25 mouse cellular contexts compared by ENCODE assay signal in the genomic region with DNA sequence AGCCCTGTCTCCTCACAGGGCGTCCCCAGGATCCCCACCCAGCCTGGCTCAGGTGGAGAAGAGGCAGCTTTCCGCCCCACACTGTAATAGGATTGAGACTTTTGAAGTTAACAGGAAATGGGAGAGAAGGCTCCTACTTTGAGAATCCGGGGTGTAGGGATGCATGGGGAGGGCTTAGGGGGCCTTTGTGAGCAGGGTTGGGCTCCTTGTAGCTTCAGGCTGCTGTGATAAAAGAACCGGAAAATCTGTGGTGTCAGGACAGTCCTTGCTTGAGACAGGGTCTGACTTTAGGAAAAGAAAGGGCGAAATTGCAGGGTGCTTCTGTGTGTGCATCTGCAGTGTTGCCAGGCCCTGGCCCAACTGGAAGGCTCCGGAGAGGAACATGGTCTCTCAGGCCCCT. TPM values are rescaled to one million over a fixed set of nuclear protein-coding genes. Genes with fewer than 3 reads are reported as not detected.
DNase-seq lines count a peak whose midpoint lies in the region; ATAC-seq lines count a peak whose summit lies in the region.
"Had no signal": no experiment of that assay in that cellular context is flagged by ENCODE, and none has a peak within 500 bp of the region (broad histone marks: within the 10 kb centered on the region; RNA-seq: fewer than 3 reads in every experiment).

No protein-coding gene starts in this region.

- DNase-seq in heart, embryonic 10.5 days (ENCODE audit: low spot score), result no peak
- peak; percentile 91 for DNase-seq in midbrain, embryonic 11.5 days (ENCODE audit: low spot score, missing footprints)
- DNase-seq in forebrain, embryonic 14.5 days (ENCODE audit: low spot score), result no peak
- no peak for DNase-seq in cerebellum, postnatal 14 days
- no peak for DNase-seq in spleen, adult 18-20 months
- DNase-seq: adrenal gland, adult 8-10 months; adrenal gland, postnatal 25 days; cerebellum, adult 11-12 months; cerebellum, adult 8-10 months; cerebellum, postnatal 10 days; gastrocnemius, postnatal 10 days; gastrocnemius, postnatal 36 days; heart, adult 2 months; heart, postnatal 10 days; heart, postnatal 36 days had no signal

- no peak overlapping the region for H3K4me2 ChIP-seq in heart, embryonic 13.5 days
- peak overlapping the region; percentile 15 for H3K4me2 ChIP-seq in midbrain, embryonic 11.5 days
- H3K4me2 ChIP-seq in midbrain, embryonic 16.5 days (ENCODE audit: low read length), result no peak overlapping the region
- H3K4me2 ChIP-seq in midbrain, embryonic 13.5 days (replicated peaks), result no peak overlapping the region
- no peak overlapping the region for H3K4me2 ChIP-seq in forebrain, embryonic 14.5 days (ENCODE audit: low read length)
- H3K4me2 ChIP-seq: embryonic facial prominence, embryonic 13.5 days; forebrain, embryonic 12.5 days; heart, embryonic 11.5 days; heart, embryonic 15.5 days; hindbrain, embryonic 15.5 days had no signal

- no peak overlapping the region for H3K27ac ChIP-seq in heart, embryonic 13.5 days (replicated peaks)
- no peak overlapping the region for H3K27ac ChIP-seq in heart, embryonic 10.5 days
- H3K27ac ChIP-seq in midbrain, embryonic 11.5 days (ENCODE audit: low read depth, low read length), result peak overlapping the region; percentile 64
- H3K27ac ChIP-seq in midbrain, embryonic 16.5 days (ENCODE audit: low read length), result no peak overlapping the region
- H3K27ac ChIP-seq in midbrain, embryonic 13.5 days, result peak overlapping the region; percentile 70
- no peak overlapping the region for H3K27ac ChIP-seq in forebrain, embryonic 14.5 days (ENCODE audit: low read depth, low read length)
- H3K27ac ChIP-seq: embryonic facial prominence, embryonic 13.5 days; forebrain, embryonic 12.5 days; heart, adult 2 months; heart, embryonic 15.5 days; hindbrain, embryonic 15.5 days had no signal

- no peaks in the 10 kb centered on the region for H3K36me3 ChIP-seq in heart, embryonic 13.5 days
- H3K36me3 ChIP-seq in heart, embryonic 10.5 days, result no peaks in the 10 kb centered on the region
- no peaks in the 10 kb centered on the region for H3K36me3 ChIP-seq in midbrain, embryonic 11.5 days (ENCODE audit: control insufficient read depth, insufficient read depth, low read length)
- H3K36me3 ChIP-seq in midbrain, embryonic 16.5 days (ENCODE audit: control insufficient read depth, insufficient read depth, low read length), result no peaks in the 10 kb centered on the region
- H3K36me3 ChIP-seq in midbrain, embryonic 13.5 days, result no peaks in the 10 kb centered on the region
- no peaks in the 10 kb centered on the region for H3K36me3 ChIP-seq in forebrain, embryonic 14.5 days (ENCODE audit: control insufficient read depth, insufficient read depth, low read length)
- H3K36me3 ChIP-seq: embryonic facial prominence, embryonic 13.5 days; forebrain, embryonic 12.5 days; heart, embryonic 15.5 days; hindbrain, embryonic 15.5 days had no signal

- peaks cover 7% of the 10 kb centered on the region for H3K4me1 ChIP-seq in heart, embryonic 13.5 days
- H3K4me1 ChIP-seq in heart, embryonic 10.5 days, result peaks cover 13% of the 10 kb centered on the region
- peaks cover 36% of the 10 kb centered on the region for H3K4me1 ChIP-seq in midbrain, embryonic 11.5 days (ENCODE audit: control insufficient read depth, insufficient read depth, low read length)
- H3K4me1 ChIP-seq in midbrain, embryonic 16.5 days (ENCODE audit: control insufficient read depth, insufficient read depth, low read length), result peaks cover 5% of the 10 kb centered on the region
- H3K4me1 ChIP-seq in midbrain, embryonic 13.5 days (replicated peaks), result peaks cover 46% of the 10 kb centered on the region
- H3K4me1 ChIP-seq in forebrain, embryonic 14.5 days (ENCODE audit: control insufficient read depth, insufficient read depth, low read length), result peaks cover 4% of the 10 kb centered on the region; the same call in 1 of the 2 replicates
- H3K4me1 ChIP-seq: hindbrain, embryonic 15.5 days had no signal

- no peak overlapping the region for H3K4me3 ChIP-seq in heart, embryonic 13.5 days
- no peak overlapping the region for H3K4me3 ChIP-seq in heart, embryonic 10.5 days
- H3K4me3 ChIP-seq in midbrain, embryonic 11.5 days (ENCODE audit: low read depth, low read length), result no peak overlapping the region
- no peak overlapping the region for H3K4me3 ChIP-seq in midbrain, embryonic 16.5 days (ENCODE audit: low read depth, low read length)
- H3K4me3 ChIP-seq in midbrain, embryonic 13.5 days (replicated peaks), result no peak overlapping the region
- no peak overlapping the region for H3K4me3 ChIP-seq in forebrain, embryonic 14.5 days (ENCODE audit: low read depth, low read length)
- H3K4me3 ChIP-seq: embryonic facial prominence, embryonic 13.5 days; erythroblast, embryonic 14.5 days; forebrain, embryonic 12.5 days; heart, adult 2 months; heart, embryonic 15.5 days; hindbrain, embryonic 15.5 days had no signal

- H3K9ac ChIP-seq in heart, embryonic 13.5 days, result 0 out of 2 replicates have a peak overlapping the region, but pooled peaks have one; percentile 14
- peak overlapping the region; percentile 6; the same call in 1 of the 2 replicates for H3K9ac ChIP-seq in midbrain, embryonic 11.5 days (ENCODE audit: low read length)
- H3K9ac ChIP-seq in midbrain, embryonic 16.5 days (ENCODE audit: low read depth, low read length), result no peak overlapping the region
- 0 out of 2 replicates have a peak overlapping the region, but pooled peaks have one; percentile 32 for H3K9ac ChIP-seq in midbrain, embryonic 13.5 days (replicated peaks)
- no peak overlapping the region for H3K9ac ChIP-seq in forebrain, embryonic 14.5 days (ENCODE audit: low read length)
- H3K9ac ChIP-seq: embryonic facial prominence, embryonic 13.5 days; forebrain, embryonic 12.5 days; heart, embryonic 15.5 days; hindbrain, embryonic 15.5 days had no signal

- H3K27me3 ChIP-seq in heart, embryonic 13.5 days (replicated peaks), result peaks cover 4% of the 10 kb centered on the region; the same call in 1 of the 2 replicates
- no peaks in the 10 kb centered on the region; the same call in 1 of the 2 replicates for H3K27me3 ChIP-seq in heart, embryonic 10.5 days (ENCODE audit: insufficient read depth, poor library complexity, severe bottlenecking)
- H3K27me3 ChIP-seq in midbrain, embryonic 11.5 days (ENCODE audit: control insufficient read depth, insufficient read depth, low read length), result no peaks in the 10 kb centered on the region; the same call in 1 of the 2 replicates
- H3K27me3 ChIP-seq in midbrain, embryonic 16.5 days (ENCODE audit: control insufficient read depth, insufficient read depth, low read depth, low read length), result no peaks in the 10 kb centered on the region
- no peaks in the 10 kb centered on the region for H3K27me3 ChIP-seq in midbrain, embryonic 13.5 days
- no peaks in the 10 kb centered on the region for H3K27me3 ChIP-seq in forebrain, embryonic 14.5 days (replicated peaks; ENCODE audit: control insufficient read depth, insufficient read depth, low read length)
- H3K27me3 ChIP-seq: heart, embryonic 15.5 days; hindbrain, embryonic 15.5 days had no signal

- ATAC-seq in heart, embryonic 13.5 days (ENCODE audit: extremely low read depth, insufficient number of reproducible peaks, low FRiP score, low TSS enrichment), result no peak
- no peak for ATAC-seq in midbrain, embryonic 11.5 days (ENCODE audit: low FRiP score)
- no peak for ATAC-seq in midbrain, embryonic 16.5 days
- 0 out of 2 replicates have a peak, but pooled peaks have one; percentile 14 for ATAC-seq in midbrain, embryonic 13.5 days
- no peak for ATAC-seq in forebrain, embryonic 14.5 days
- ATAC-seq: forebrain, embryonic 16.5 days had no signal

- 70% methylated on average over 6 of the region's 6 CpGs for WGBS in heart, embryonic 13.5 days
- 66% methylated on average over 6 of the region's 6 CpGs for WGBS in heart, embryonic 10.5 days
- WGBS in midbrain, embryonic 11.5 days, result 45% methylated on average over 6 of the region's 6 CpGs
- WGBS in midbrain, embryonic 16.5 days, result 47% methylated on average over 6 of the region's 6 CpGs
- WGBS in midbrain, embryonic 13.5 days, result 43% methylated on average over 6 of the region's 6 CpGs
- WGBS in forebrain, embryonic 14.5 days, result 73% methylated on average over 6 of the region's 6 CpGs

- H3K9me3 ChIP-seq in heart, embryonic 13.5 days, result no peaks in the 10 kb centered on the region
- no peaks in the 10 kb centered on the region for H3K9me3 ChIP-seq in heart, embryonic 10.5 days
- no peaks in the 10 kb centered on the region for H3K9me3 ChIP-seq in midbrain, embryonic 11.5 days (ENCODE audit: control insufficient read depth, low read length)
- no peaks in the 10 kb centered on the region for H3K9me3 ChIP-seq in midbrain, embryonic 16.5 days (replicated peaks; ENCODE audit: control insufficient read depth, low read length, poor library complexity, severe bottlenecking)
- no peaks in the 10 kb centered on the region for H3K9me3 ChIP-seq in midbrain, embryonic 13.5 days
- H3K9me3 ChIP-seq in forebrain, embryonic 14.5 days (replicated peaks; ENCODE audit: control insufficient read depth, low read length), result no peaks in the 10 kb centered on the region
- H3K9me3 ChIP-seq: embryonic facial prominence, embryonic 13.5 days; forebrain, embryonic 12.5 days; heart, embryonic 15.5 days; hindbrain, embryonic 15.5 days had no signal

RNA-seq across cellular contexts. Expression of gene Efna2, which starts 21.2 kb away (rescaled TPM):
- polyA plus RNA-seq in heart, embryonic 13.5 days (2015; fragmentation: Nextera tagmentation; extraction: Ambion mirVana), result 8.5 and 10.6 TPM in 2 replicates
- polyA plus RNA-seq in heart, embryonic 10.5 days (2016; fragmentation: Nextera tagmentation; extraction: Ambion mirVana), result 14.9 and 20.6 TPM in 2 replicates
- polyA plus RNA-seq in midbrain, embryonic 11.5 days (2014; fragmentation: Nextera tagmentation; extraction: Ambion mirVana), result 78.1 and 91.7 TPM in 2 replicates
- polyA plus RNA-seq in midbrain, embryonic 16.5 days (2015; fragmentation: Nextera tagmentation; extraction: Ambion mirVana), result 37.3 and 43.3 TPM in 2 replicates
- polyA plus RNA-seq in midbrain, embryonic 13.5 days (2015; fragmentation: Nextera tagmentation; extraction: Ambion mirVana), result 34.5 and 41.3 TPM in 2 replicates
- polyA plus RNA-seq in forebrain, embryonic 14.5 days (2014; fragmentation: Nextera tagmentation; extraction: Ambion mirVana), result 14.5 and 20.6 TPM in 2 replicates

RNA-seq across cellular contexts. Expression of gene Mum1, which starts 25.7 kb away (rescaled TPM):
- polyA plus RNA-seq in heart, embryonic 13.5 days (2015; fragmentation: Nextera tagmentation; extraction: Ambion mirVana), result 41.7 and 43.7 TPM in 2 replicates
- 56.4 and 76.5 TPM in 2 replicates for polyA plus RNA-seq in heart, embryonic 10.5 days (2016; fragmentation: Nextera tagmentation; extraction: Ambion mirVana)
- 134 and 142 TPM in 2 replicates for polyA plus RNA-seq in midbrain, embryonic 11.5 days (2014; fragmentation: Nextera tagmentation; extraction: Ambion mirVana)
- 47.8 and 51.1 TPM in 2 replicates for polyA plus RNA-seq in midbrain, embryonic 16.5 days (2015; fragmentation: Nextera tagmentation; extraction: Ambion mirVana)
- 91.4 and 98.4 TPM in 2 replicates for polyA plus RNA-seq in midbrain, embryonic 13.5 days (2015; fragmentation: Nextera tagmentation; extraction: Ambion mirVana)
- 39.6 and 42.4 TPM in 2 replicates for polyA plus RNA-seq in forebrain, embryonic 14.5 days (2014; fragmentation: Nextera tagmentation; extraction: Ambion mirVana)

RNA-seq across cellular contexts. Expression of gene 1600002K03Rik, which starts 27.7 kb away (rescaled TPM):
- 10.4 and 13.1 TPM in 2 replicates for polyA plus RNA-seq in heart, embryonic 13.5 days (2015; fragmentation: Nextera tagmentation; extraction: Ambion mirVana)
- 11.7 and 13.9 TPM in 2 replicates for polyA plus RNA-seq in heart, embryonic 10.5 days (2016; fragmentation: Nextera tagmentation; extraction: Ambion mirVana)
- 8.0 and 8.7 TPM in 2 replicates for polyA plus RNA-seq in midbrain, embryonic 11.5 days (2014; fragmentation: Nextera tagmentation; extraction: Ambion mirVana)
- polyA plus RNA-seq in midbrain, embryonic 16.5 days (2015; fragmentation: Nextera tagmentation; extraction: Ambion mirVana), result 11.0 and 11.4 TPM in 2 replicates
- 11.9 and 14.5 TPM in 2 replicates for polyA plus RNA-seq in midbrain, embryonic 13.5 days (2015; fragmentation: Nextera tagmentation; extraction: Ambion mirVana)
- 7.2 and 9.0 TPM in 2 replicates for polyA plus RNA-seq in forebrain, embryonic 14.5 days (2014; fragmentation: Nextera tagmentation; extraction: Ambion mirVana)

RNA-seq across cellular contexts. Expression of gene Cirbp, which starts 34.7 kb away (rescaled TPM):
- polyA plus RNA-seq in heart, embryonic 13.5 days (2015; fragmentation: Nextera tagmentation; extraction: Ambion mirVana), result 87.9 and 96.4 TPM in 2 replicates
- 85.7 and 98.0 TPM in 2 replicates for polyA plus RNA-seq in heart, embryonic 10.5 days (2016; fragmentation: Nextera tagmentation; extraction: Ambion mirVana)
- 81.5 and 87.1 TPM in 2 replicates for polyA plus RNA-seq in midbrain, embryonic 11.5 days (2014; fragmentation: Nextera tagmentation; extraction: Ambion mirVana)
- polyA plus RNA-seq in midbrain, embryonic 16.5 days (2015; fragmentation: Nextera tagmentation; extraction: Ambion mirVana), result 380 and 398 TPM in 2 replicates
- 354 and 412 TPM in 2 replicates for polyA plus RNA-seq in midbrain, embryonic 13.5 days (2015; fragmentation: Nextera tagmentation; extraction: Ambion mirVana)
- 239 and 266 TPM in 2 replicates for polyA plus RNA-seq in forebrain, embryonic 14.5 days (2014; fragmentation: Nextera tagmentation; extraction: Ambion mirVana)

RNA-seq across cellular contexts. Expression of gene Ndufs7, which starts 48.4 kb away (rescaled TPM):
- 527 and 606 TPM in 2 replicates for polyA plus RNA-seq in heart, embryonic 13.5 days (2015; fragmentation: Nextera tagmentation; extraction: Ambion mirVana)
- polyA plus RNA-seq in heart, embryonic 10.5 days (2016; fragmentation: Nextera tagmentation; extraction: Ambion mirVana), result 432 and 538 TPM in 2 replicates
- 209 and 229 TPM in 2 replicates for polyA plus RNA-seq in midbrain, embryonic 11.5 days (2014; fragmentation: Nextera tagmentation; extraction: Ambion mirVana)
- polyA plus RNA-seq in midbrain, embryonic 16.5 days (2015; fragmentation: Nextera tagmentation; extraction: Ambion mirVana), result 263 and 302 TPM in 2 replicates
- 244 and 265 TPM in 2 replicates for polyA plus RNA-seq in midbrain, embryonic 13.5 days (2015; fragmentation: Nextera tagmentation; extraction: Ambion mirVana)
- 269 and 351 TPM in 2 replicates for polyA plus RNA-seq in forebrain, embryonic 14.5 days (2014; fragmentation: Nextera tagmentation; extraction: Ambion mirVana)

Comparison
In these comparisons a context has a peak if more than half of its experiments do, and no peak if none do; other contexts are left out.
1. H3K27ac ChIP-seq: peak in midbrain, embryonic 11.5 days (single experiment) and midbrain, embryonic 13.5 days (single experiment); none in heart, embryonic 13.5 days (single experiment), heart, embryonic 10.5 days (single experiment), midbrain, embryonic 16.5 days (single experiment) and forebrain, embryonic 14.5 days (single experiment).
2. H3K9ac ChIP-seq: peak in heart, embryonic 13.5 days (single experiment), midbrain, embryonic 11.5 days (single experiment) and midbrain, embryonic 13.5 days (single experiment); none in midbrain, embryonic 16.5 days (single experiment) and forebrain, embryonic 14.5 days (single experiment).